Mouse (Mus musculus) cerebral cortex, adult 2 months (tissue): ENCODE measurements around the gene Gna11.

Experiments
- WGBS: fragments of 180-500 bp; shearing (Covaris S2); methylation state at CpG from one replicate; pipeline ENCODE4 v1.1.7; 2018; 5-methylcytosine and 5-hydroxymethylcytosine counted together

The Gna11 gene

DNA sequence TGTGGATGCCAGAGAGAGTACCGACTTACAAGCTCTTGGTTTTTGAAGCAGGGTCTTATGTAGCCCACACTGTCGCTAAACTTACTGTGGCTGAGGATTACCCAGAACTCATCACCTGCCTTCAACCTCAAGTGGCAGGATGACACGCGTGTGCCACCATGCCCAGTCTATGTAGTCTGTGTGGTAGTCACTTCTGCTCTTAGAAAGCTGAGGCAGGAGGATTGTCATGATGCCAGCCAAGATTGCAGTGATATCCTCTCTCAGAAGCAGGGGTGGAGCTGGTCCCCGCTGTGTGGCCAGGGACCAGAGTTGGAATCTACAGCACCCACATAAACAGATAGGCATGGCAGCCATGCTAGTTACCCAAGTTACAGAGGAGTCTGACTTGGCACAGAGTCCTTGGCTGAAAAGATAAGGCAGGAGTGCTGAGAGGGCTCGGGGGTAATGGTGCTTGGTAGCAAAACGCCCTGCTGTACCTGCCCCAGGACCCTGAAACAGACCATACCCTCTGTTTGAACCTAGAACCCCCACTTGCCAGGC, 59.4 kb downstream of the Gna11 start:
- 63% methylated on average over 7 of the region's 7 CpGs for WGBS

GRCm38 (mm10) chr10:81485060-81485449, 59.9 kb downstream of the Gna11 start:
- WGBS, result 14% methylated on average over 2 of the region's 2 CpGs

DNA sequence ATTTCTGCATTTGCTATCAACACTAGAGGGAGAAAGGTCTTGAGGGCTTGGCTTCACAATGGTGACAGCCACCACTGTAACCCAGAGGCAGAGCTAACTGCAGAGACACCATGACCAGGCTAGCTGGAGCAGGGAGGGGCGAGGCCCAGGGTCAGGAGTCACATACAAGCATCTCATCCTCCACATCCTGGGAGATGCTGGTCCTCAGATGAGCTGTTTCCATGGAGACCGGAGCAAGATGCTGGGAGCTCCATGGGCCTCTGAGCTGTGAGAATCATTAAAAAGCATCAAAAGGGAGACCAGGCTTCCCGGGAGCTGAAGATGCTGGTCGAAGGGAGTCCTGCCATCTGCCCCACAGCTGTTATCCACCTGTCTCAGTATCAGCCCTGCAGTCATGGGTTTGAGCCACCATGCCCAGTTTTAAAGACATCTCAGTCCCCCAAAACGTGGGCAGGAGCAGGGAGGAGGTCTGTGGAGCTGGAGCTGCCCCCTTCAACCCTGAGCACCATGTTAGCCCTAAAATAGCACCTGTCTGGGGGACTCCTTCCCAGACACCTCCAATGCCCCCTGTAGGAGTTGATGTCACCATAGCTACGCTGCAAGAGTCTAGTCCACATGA, 60.4 kb downstream of the Gna11 start:
- 37% methylated on average over 6 of the region's 6 CpGs for WGBS

DNA sequence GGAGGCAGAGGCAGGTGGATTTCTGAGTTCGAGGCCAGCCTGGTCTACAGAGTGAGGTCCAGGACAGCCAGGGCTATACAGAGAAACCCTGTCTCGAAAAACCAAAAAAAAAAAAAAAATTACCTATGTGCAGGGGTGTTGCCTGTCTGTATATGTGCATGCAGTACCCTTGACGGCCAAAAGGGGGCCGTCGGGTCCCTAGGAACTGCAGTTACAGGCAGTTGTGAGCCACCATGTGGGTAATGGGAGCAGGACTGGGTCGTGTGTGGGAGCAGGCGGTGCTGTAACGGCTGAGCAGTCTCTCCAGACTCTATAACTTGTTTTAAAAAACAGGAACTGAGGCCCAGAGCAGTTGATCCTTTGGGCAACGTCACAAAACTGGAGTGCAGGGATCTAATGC, 61.0 kb downstream of the Gna11 start:
- 8% methylated on average over 9 of the region's 9 CpGs for WGBS

GRCm38 (mm10) chr10:81482533-81482889, 62.5 kb downstream of the Gna11 start, which contains the start of gene Celf5:
Celf5 (minus strand) TSS chr10:81482709.
- under 1% methylated on average over 36 of the region's 36 CpGs for WGBS

- 2% methylated on average over 35 of the region's 35 CpGs for WGBS
These were observed 63.1 kb downstream of the Gna11 start for GRCm38 (mm10) chr10:81481605-81482532.
